Comparison of ENCODE assay signal across 10 mouse cellular contexts in genomic region chr6:33763970-33764369, GRCm38 (mm10).
DNase-seq lines count a peak whose midpoint lies in the region.
"Had no signal": no experiment of that assay in that cellular context is flagged by ENCODE, and none has a peak within 500 bp of the region (broad histone marks: within the 10 kb centered on the region; RNA-seq: fewer than 3 reads in every experiment).

No protein-coding gene starts in this region.

- DNase-seq in gastrocnemius, postnatal 14 days: peak; percentile 13
- no peak for DNase-seq in gastrocnemius, adult 8-10 months (ENCODE audit: low spot score in 2 of 2)
- peak; percentile 15 for DNase-seq in layer of hippocampus, adult 11-12 months (ENCODE audit: low spot score)
- DNase-seq in layer of hippocampus, adult 8-10 months (ENCODE audit: low spot score in 2 of 2): no peak
- peak; percentile 7 for DNase-seq in thymus, postnatal 0 days (ENCODE audit: low spot score)
- DNase-seq in thymus, adult 18-20 months: no peak
- peak; percentile 35 for DNase-seq in thymus, postnatal 4 days
- DNase-seq in liver: no peak
- DNase-seq: kidney, postnatal 25 days; lung, postnatal 14 days had no signal

- intact Hi-C loops in gastrocnemius, postnatal 14 days (cut with DNase I; ENCODE audit: low total_unique reads): no loop called here

Comparison
In these comparisons a context has a peak if more than half of its experiments do, and no peak if none do; other contexts are left out.
1. DNase-seq: peak in gastrocnemius, postnatal 14 days (single experiment), layer of hippocampus, adult 11-12 months (single experiment), thymus, postnatal 0 days (single experiment) and thymus, postnatal 4 days (single experiment); none in gastrocnemius, adult 8-10 months (0 of 2), layer of hippocampus, adult 8-10 months (0 of 2), thymus, adult 18-20 months (0 of 2) and liver (single experiment).